11 mouse cellular contexts compared by ENCODE assay signal in genomic region chr2:165113733-165114132, GRCm38 (mm10). TPM values are rescaled to one million over a fixed set of nuclear protein-coding genes. Genes with fewer than 3 reads are reported as not detected.
A peak's percentile ranks its signal among the peaks of the same experiment; 100 is the strongest.
DNase-seq lines count a peak whose midpoint lies in the region; ATAC-seq and TF ChIP-seq lines count a peak whose summit lies in the region.
"Had no signal": no experiment of that assay in that cellular context is flagged by ENCODE, and none has a peak within 500 bp of the region (broad histone marks: within the 10 kb centered on the region; RNA-seq: fewer than 3 reads in every experiment).

No protein-coding gene starts in this region.

- no peaks in the 10 kb centered on the region for H3K9me3 ChIP-seq in ES-E14 (ENCODE audit: control insufficient read depth, insufficient read depth, low read depth, low read length)
- H3K9me3 ChIP-seq in forebrain, embryonic 16.5 days (ENCODE audit: control insufficient read depth, low read length), result no peaks in the 10 kb centered on the region
- H3K9me3 ChIP-seq: megakaryocyte, embryonic 14.5 days had no signal

- no peak overlapping the region for H3K4me3 ChIP-seq in ES-E14 (ENCODE audit: insufficient read depth in 1 of 2, low read depth in 1 of 2, low read length in 2 of 2, poor library complexity in 1 of 2, severe bottlenecking in 1 of 2)
- H3K4me3 ChIP-seq in forebrain, embryonic 16.5 days (replicated peaks; ENCODE audit: low read length), result no peak overlapping the region
- H3K4me3 ChIP-seq: layer of hippocampus, adult 2 months; megakaryocyte, embryonic 14.5 days had no signal

- H3K27me3 ChIP-seq in forebrain, embryonic 16.5 days (replicated peaks; ENCODE audit: control insufficient read depth, insufficient read depth, low read length), result peaks cover 14% of the 10 kb centered on the region; the same call in 1 of the 2 replicates

- DNase-seq in kidney, adult 9 months, result peak; percentile 4
- DNase-seq in kidney, adult 11 months, result no peak
- peak; percentile 69 for DNase-seq in ES-E14 (ENCODE audit: low read depth, low spot score)
- DNase-seq in gastrocnemius, adult 18-20 months (ENCODE audit: low spot score), result no peak
- DNase-seq in layer of hippocampus, adult 11-12 months (ENCODE audit: low spot score), result no peak
- no peak for DNase-seq in right cerebral cortex, postnatal 25 days

- peaks cover 5 to 7% of the 10 kb centered on the region in 2 experiments; a peak in 1 of 4 replicates for H3K4me1 ChIP-seq in ES-E14 (ENCODE audit: control insufficient read depth in 2 of 2, insufficient read depth in 2 of 2, low read length in 2 of 2, poor library complexity in 1 of 2)
- peaks cover 5% of the 10 kb centered on the region for H3K4me1 ChIP-seq in forebrain, embryonic 16.5 days (replicated peaks; ENCODE audit: control insufficient read depth, insufficient read depth, low read length)

- 26% methylated on average over 11 of the region's 11 CpGs for WGBS in forebrain, embryonic 16.5 days

- H3K36me3 ChIP-seq in ES-E14 (ENCODE audit: control insufficient read depth, insufficient read depth, low read length, poor library complexity, severe bottlenecking), result no peaks in the 10 kb centered on the region
- no peaks in the 10 kb centered on the region for H3K36me3 ChIP-seq in forebrain, embryonic 16.5 days (ENCODE audit: control insufficient read depth, insufficient read depth)

- H3K9ac ChIP-seq in ES-E14 (ENCODE audit: insufficient read depth, low read depth, low read length, poor library complexity, severe bottlenecking), result no peak overlapping the region
- H3K9ac ChIP-seq in forebrain, embryonic 16.5 days (replicated peaks; ENCODE audit: low read depth, low read length), result no peak overlapping the region

- ATAC-seq in forebrain, embryonic 16.5 days, result peak; percentile 45
- ATAC-seq in megakaryocyte-erythroid progenitor cell, adult 5-6 weeks (replicated peaks; ENCODE audit: low FRiP score, low TSS enrichment, poor library complexity, severe bottlenecking), result peak; percentile 33; the same call in 1 of the 2 replicates

- H3K4me2 ChIP-seq in forebrain, embryonic 16.5 days (ENCODE audit: low read length), result no peak overlapping the region

- in situ Hi-C loops in ES-E14 (cut with MboI; ENCODE audit: low sequenced_read_pairs in 2 of 2, unreplicated experiment in 2 of 2), result no loop called here

- H3K27ac ChIP-seq in ES-E14 (ENCODE audit: insufficient read depth, low read depth, low read length, poor library complexity, severe bottlenecking), result no peak overlapping the region
- no peak overlapping the region for H3K27ac ChIP-seq in forebrain, embryonic 16.5 days (ENCODE audit: low read length)
- H3K27ac ChIP-seq: layer of hippocampus, adult 2 months had no signal

TF ChIP-seq in ES-E14, 5 proteins besides CTCF, POLR2A, EP300 and RAD21:
- TF ChIP-seq MAFK (IDR thresholded peaks at IDR 0.05; ENCODE audit: insufficient read depth, low read depth, low read length) (no peak), CHD2 (IDR thresholded peaks at IDR 0.05; ENCODE audit: low read depth, low read length) (no peak), ZC3H11A (IDR thresholded peaks at IDR 0.05; ENCODE audit: borderline replicate concordance, low read depth, low read length) (no peak), HCFC1 (IDR thresholded peaks at IDR 0.05; ENCODE audit: borderline replicate concordance, insufficient read depth, low read length) (no peak), ZNF384 (IDR thresholded peaks at IDR 0.05; ENCODE audit: low read depth, low read length) (no peak)

RNA-seq across cellular contexts. Expression of gene 1700025C18Rik, which starts 23.2 kb away (rescaled TPM):
- not detected in 2 replicates for total RNA-seq in ES-E14 (2012; rRNA removed)
- not detected in 2 replicates for polyA plus RNA-seq in forebrain, embryonic 16.5 days (2015; fragmentation: Nextera tagmentation; extraction: Ambion mirVana)
- total RNA-seq in megakaryocyte-erythroid progenitor cell, adult 5-6 weeks (2014; fragmentation: Nextera tagmentation), result not detected in 2 replicates
- total RNA-seq in megakaryocyte-erythroid progenitor cell, adult 5-6 weeks (2017), result not detected in 2 replicates
- total RNA-seq in gastrocnemius, adult 18-20 months (2021), result not detected
- total RNA-seq: layer of hippocampus, adult 2 months had no signal
- polyA plus RNA-seq: frontal cortex, adult 2 months had no signal

RNA-seq across cellular contexts. Expression of gene Cd40, which starts 58.3 kb away (rescaled TPM):
- total RNA-seq in ES-E14 (2012; rRNA removed), result 5.7 and 8.8 TPM in 2 replicates
- 5.0 and 6.2 TPM in 2 replicates for polyA plus RNA-seq in forebrain, embryonic 16.5 days (2015; fragmentation: Nextera tagmentation; extraction: Ambion mirVana)
- 0.67 TPM in 1 of 2 replicates, not detected in the other for total RNA-seq in megakaryocyte-erythroid progenitor cell, adult 5-6 weeks (2014; fragmentation: Nextera tagmentation)
- not detected in 2 replicates for total RNA-seq in megakaryocyte-erythroid progenitor cell, adult 5-6 weeks (2017)
- total RNA-seq in gastrocnemius, adult 18-20 months (2021), result under 1 TPM; 0.28 to 0.41 TPM

Comparison
In these comparisons a context has a peak if more than half of its experiments do, and no peak if none do; other contexts are left out.
1. DNase-seq: peak in kidney, adult 9 months (single experiment) and ES-E14 (single experiment); none in kidney, adult 11 months (single experiment), gastrocnemius, adult 18-20 months (single experiment), layer of hippocampus, adult 11-12 months (single experiment) and right cerebral cortex, postnatal 25 days (single experiment).